ENCODE assay signal across 20 mouse cellular contexts in genomic region chr11:84797026-84797425, GRCm38 (mm10). TPM values are rescaled to one million over a fixed set of nuclear protein-coding genes. Genes with fewer than 3 reads are reported as not detected.
A peak's percentile ranks its signal among the peaks of the same experiment; 100 is the strongest.
DNase-seq lines count a peak whose midpoint lies in the region; ATAC-seq and TF ChIP-seq lines count a peak whose summit lies in the region.
"Had no signal": no experiment of that assay in that cellular context is flagged by ENCODE, and none has a peak within 500 bp of the region (broad histone marks: within the 10 kb centered on the region; RNA-seq: fewer than 3 reads in every experiment).

No protein-coding gene starts in this region.

- H3K27me3 ChIP-seq in forebrain, embryonic 12.5 days = peaks cover 59% of the 10 kb centered on the region
- no peaks in the 10 kb centered on the region for H3K27me3 ChIP-seq in forebrain, postnatal 0 days (ENCODE audit: insufficient read depth, low read length)
- H3K27me3 ChIP-seq in midbrain, embryonic 14.5 days (ENCODE audit: control insufficient read depth, insufficient read depth, low read length) = no peaks in the 10 kb centered on the region
- no peaks in the 10 kb centered on the region for H3K27me3 ChIP-seq in midbrain, embryonic 16.5 days (ENCODE audit: control insufficient read depth, insufficient read depth, low read depth, low read length)
- H3K27me3 ChIP-seq in hindbrain, embryonic 12.5 days = peaks cover 3% of the 10 kb centered on the region
- H3K27me3 ChIP-seq in neural tube, embryonic 14.5 days (ENCODE audit: control insufficient read depth, insufficient read depth, low read length) = no peaks in the 10 kb centered on the region
- H3K27me3 ChIP-seq in limb, embryonic 10.5 days (ENCODE audit: low read depth, poor library complexity, severe bottlenecking) = peaks cover 27% of the 10 kb centered on the region
- H3K27me3 ChIP-seq: intestine, embryonic 15.5 days had no signal

- DNase-seq in forebrain, postnatal 0 days = no peak
- DNase-seq in midbrain, embryonic 14.5 days = peak; percentile 60
- no peak for DNase-seq in kidney, postnatal 14 days
- no peak for DNase-seq in limb, embryonic 10.5 days (ENCODE audit: low spot score)
- DNase-seq: cerebellum, adult 8-10 months; gastrocnemius, postnatal 14 days; heart, adult 2 months; heart, postnatal 4 days; lung, adult 2 months; thymus, adult 2 months had no signal

- 0 out of 2 replicates have a peak overlapping the region, but pooled peaks have one; percentile 12 for H3K9ac ChIP-seq in forebrain, embryonic 12.5 days
- no peak overlapping the region for H3K9ac ChIP-seq in forebrain, postnatal 0 days
- no peak overlapping the region for H3K9ac ChIP-seq in midbrain, embryonic 14.5 days (replicated peaks; ENCODE audit: low read length)
- H3K9ac ChIP-seq in midbrain, embryonic 16.5 days (ENCODE audit: low read depth, low read length) = no peak overlapping the region
- H3K9ac ChIP-seq in hindbrain, embryonic 12.5 days = no peak overlapping the region
- no peak overlapping the region for H3K9ac ChIP-seq in neural tube, embryonic 14.5 days (replicated peaks; ENCODE audit: low read depth, low read length)
- H3K9ac ChIP-seq: forebrain, embryonic 13.5 days; heart, embryonic 15.5 days; intestine, embryonic 15.5 days; limb, embryonic 12.5 days; liver, embryonic 12.5 days had no signal

- H3K27ac ChIP-seq in forebrain, embryonic 12.5 days = no peak overlapping the region; the same call in 1 of the 2 replicates
- no peak overlapping the region for H3K27ac ChIP-seq in forebrain, postnatal 0 days (ENCODE audit: low read depth, low read length)
- H3K27ac ChIP-seq in midbrain, embryonic 14.5 days (replicated peaks; ENCODE audit: low read depth, low read length) = no peak overlapping the region
- no peak overlapping the region for H3K27ac ChIP-seq in midbrain, embryonic 16.5 days (ENCODE audit: low read length)
- 0 out of 2 replicates have a peak overlapping the region, but pooled peaks have one; percentile 0 for H3K27ac ChIP-seq in hindbrain, embryonic 12.5 days
- no peak overlapping the region for H3K27ac ChIP-seq in neural tube, embryonic 14.5 days (ENCODE audit: low read depth, low read length)
- H3K27ac ChIP-seq in limb, embryonic 10.5 days = no peak overlapping the region
- H3K27ac ChIP-seq: forebrain, embryonic 13.5 days; heart, adult 2 months; heart, embryonic 15.5 days; intestine, embryonic 15.5 days; limb, embryonic 12.5 days; liver, embryonic 12.5 days had no signal

- H3K9me3 ChIP-seq in forebrain, embryonic 12.5 days = no peaks in the 10 kb centered on the region
- no peaks in the 10 kb centered on the region for H3K9me3 ChIP-seq in forebrain, postnatal 0 days (ENCODE audit: low read length)
- no peaks in the 10 kb centered on the region for H3K9me3 ChIP-seq in midbrain, embryonic 14.5 days (ENCODE audit: control insufficient read depth, low read length)
- no peaks in the 10 kb centered on the region for H3K9me3 ChIP-seq in midbrain, embryonic 16.5 days (replicated peaks; ENCODE audit: control insufficient read depth, low read length, poor library complexity, severe bottlenecking)
- H3K9me3 ChIP-seq in hindbrain, embryonic 12.5 days (replicated peaks) = no peaks in the 10 kb centered on the region; the same call in 1 of the 2 replicates
- H3K9me3 ChIP-seq in neural tube, embryonic 14.5 days (ENCODE audit: control insufficient read depth, low read length) = no peaks in the 10 kb centered on the region
- no peaks in the 10 kb centered on the region; the same call in 1 of the 2 replicates for H3K9me3 ChIP-seq in limb, embryonic 10.5 days (replicated peaks)
- H3K9me3 ChIP-seq: heart, embryonic 15.5 days; intestine, embryonic 15.5 days; limb, embryonic 12.5 days; liver, embryonic 12.5 days had no signal

- TF ChIP-seq CTCF in forebrain, postnatal 0 days (IDR thresholded peaks at IDR 0.05; ENCODE audit: low read depth) = no peak

- H3K4me3 ChIP-seq in forebrain, embryonic 12.5 days (replicated peaks) = no peak overlapping the region
- H3K4me3 ChIP-seq in forebrain, postnatal 0 days (ENCODE audit: low read depth, low read length) = no peak overlapping the region
- no peak overlapping the region for H3K4me3 ChIP-seq in midbrain, embryonic 14.5 days (replicated peaks; ENCODE audit: low read depth, low read length)
- no peak overlapping the region for H3K4me3 ChIP-seq in midbrain, embryonic 16.5 days (ENCODE audit: low read depth, low read length)
- no peak overlapping the region for H3K4me3 ChIP-seq in hindbrain, embryonic 12.5 days
- no peak overlapping the region for H3K4me3 ChIP-seq in neural tube, embryonic 14.5 days (ENCODE audit: low read depth, low read length)
- H3K4me3 ChIP-seq in limb, embryonic 10.5 days = no peak overlapping the region
- H3K4me3 ChIP-seq: forebrain, embryonic 13.5 days; heart, adult 2 months; heart, embryonic 15.5 days; intestine, embryonic 15.5 days; limb, embryonic 12.5 days; liver, embryonic 12.5 days had no signal

- no peak overlapping the region for H3K4me2 ChIP-seq in forebrain, embryonic 12.5 days
- H3K4me2 ChIP-seq in forebrain, postnatal 0 days (ENCODE audit: low read depth) = no peak overlapping the region
- H3K4me2 ChIP-seq in midbrain, embryonic 14.5 days (ENCODE audit: low read length) = no peak overlapping the region
- no peak overlapping the region for H3K4me2 ChIP-seq in midbrain, embryonic 16.5 days (ENCODE audit: low read length)
- H3K4me2 ChIP-seq in hindbrain, embryonic 12.5 days (replicated peaks) = 0 out of 2 replicates have a peak overlapping the region, but pooled peaks have one; percentile 6
- H3K4me2 ChIP-seq in neural tube, embryonic 14.5 days (ENCODE audit: low read depth, low read length) = peak overlapping the region; percentile 14; the same call in 1 of the 2 replicates
- H3K4me2 ChIP-seq: forebrain, embryonic 13.5 days; heart, embryonic 15.5 days; intestine, embryonic 15.5 days; limb, embryonic 12.5 days; liver, embryonic 12.5 days had no signal

- peaks cover 15% of the 10 kb centered on the region for H3K4me1 ChIP-seq in forebrain, embryonic 12.5 days
- no peaks in the 10 kb centered on the region for H3K4me1 ChIP-seq in forebrain, postnatal 0 days (ENCODE audit: insufficient read depth)
- H3K4me1 ChIP-seq in midbrain, embryonic 14.5 days (ENCODE audit: control insufficient read depth, insufficient read depth, low read length) = peaks cover 17% of the 10 kb centered on the region; the same call in 1 of the 2 replicates
- peaks cover 4% of the 10 kb centered on the region; the same call in 1 of the 2 replicates for H3K4me1 ChIP-seq in midbrain, embryonic 16.5 days (ENCODE audit: control insufficient read depth, insufficient read depth, low read length)
- H3K4me1 ChIP-seq in hindbrain, embryonic 12.5 days = peaks cover 12% of the 10 kb centered on the region
- no peaks in the 10 kb centered on the region for H3K4me1 ChIP-seq in neural tube, embryonic 14.5 days (ENCODE audit: control insufficient read depth, insufficient read depth, low read length)
- peaks cover 20% of the 10 kb centered on the region for H3K4me1 ChIP-seq in limb, embryonic 10.5 days
- H3K4me1 ChIP-seq: liver, embryonic 12.5 days had no signal

- ATAC-seq in forebrain, embryonic 12.5 days (ENCODE audit: low FRiP score) = 0 out of 2 replicates have a peak, but pooled peaks have one; percentile 21
- no peak for ATAC-seq in forebrain, postnatal 0 days
- no peak for ATAC-seq in midbrain, embryonic 14.5 days (ENCODE audit: low FRiP score, low TSS enrichment)
- ATAC-seq in midbrain, embryonic 16.5 days = no peak
- ATAC-seq in hindbrain, embryonic 12.5 days (ENCODE audit: low FRiP score) = no peak
- ATAC-seq in neural tube, embryonic 14.5 days (ENCODE audit: low read depth) = no peak
- ATAC-seq: forebrain, embryonic 13.5 days; intestine, embryonic 15.5 days; liver, embryonic 12.5 days had no signal

- no peaks in the 10 kb centered on the region for H3K36me3 ChIP-seq in forebrain, embryonic 12.5 days (replicated peaks)
- H3K36me3 ChIP-seq in forebrain, postnatal 0 days (ENCODE audit: insufficient read depth) = no peaks in the 10 kb centered on the region
- no peaks in the 10 kb centered on the region for H3K36me3 ChIP-seq in midbrain, embryonic 14.5 days (ENCODE audit: control insufficient read depth, insufficient read depth, low read length)
- H3K36me3 ChIP-seq in midbrain, embryonic 16.5 days (ENCODE audit: control insufficient read depth, insufficient read depth, low read length) = no peaks in the 10 kb centered on the region
- no peaks in the 10 kb centered on the region for H3K36me3 ChIP-seq in hindbrain, embryonic 12.5 days
- no peaks in the 10 kb centered on the region for H3K36me3 ChIP-seq in neural tube, embryonic 14.5 days (ENCODE audit: control insufficient read depth, insufficient read depth, low read length)
- H3K36me3 ChIP-seq in limb, embryonic 10.5 days = no peaks in the 10 kb centered on the region
- H3K36me3 ChIP-seq: G1E; heart, embryonic 15.5 days; intestine, embryonic 15.5 days; limb, embryonic 12.5 days; liver, embryonic 12.5 days had no signal

- 32% methylated on average over 10 of the region's 10 CpGs for WGBS in forebrain, embryonic 12.5 days
- WGBS in forebrain, postnatal 0 days = 26% methylated on average over 10 of the region's 10 CpGs
- 25% methylated on average over 10 of the region's 10 CpGs for WGBS in midbrain, embryonic 14.5 days
- WGBS in midbrain, embryonic 16.5 days = 25% methylated on average over 10 of the region's 10 CpGs
- 26% methylated on average over 10 of the region's 10 CpGs for WGBS in hindbrain, embryonic 12.5 days
- 25% methylated on average over 10 of the region's 10 CpGs for WGBS in neural tube, embryonic 14.5 days
- WGBS in limb, embryonic 10.5 days = 49% methylated on average over 10 of the region's 10 CpGs

RNA-seq across cellular contexts. Expression of gene Mrm1, which starts 22.3 kb away (rescaled TPM):
- 10.5 and 10.7 TPM in 2 replicates for polyA plus RNA-seq in forebrain, embryonic 12.5 days (2016; fragmentation: Nextera tagmentation; extraction: Ambion mirVana)
- total RNA-seq in forebrain, postnatal 0 days (2014; rRNA removed) = 14.6 and 18.2 TPM in 2 replicates
- 12.1 and 12.8 TPM in 2 replicates for polyA plus RNA-seq in forebrain, postnatal 0 days (2015; fragmentation: Nextera tagmentation; extraction: Ambion mirVana)
- 8.5 and 11.9 TPM in 2 replicates for polyA plus RNA-seq in midbrain, embryonic 14.5 days (2014; fragmentation: Nextera tagmentation; extraction: Ambion mirVana)
- polyA plus RNA-seq in midbrain, embryonic 16.5 days (2015; fragmentation: Nextera tagmentation; extraction: Ambion mirVana) = 12.8 and 18.5 TPM in 2 replicates
- polyA plus RNA-seq in hindbrain, embryonic 12.5 days (2016; fragmentation: Nextera tagmentation; extraction: Ambion mirVana) = 7.9 and 11.0 TPM in 2 replicates
- 13.3 and 13.5 TPM in 2 replicates for polyA plus RNA-seq in neural tube, embryonic 14.5 days (2014; fragmentation: Nextera tagmentation; extraction: Ambion mirVana)
- polyA plus RNA-seq in limb, embryonic 10.5 days (2016; fragmentation: Nextera tagmentation; extraction: Ambion mirVana) = 8.3 and 9.4 TPM in 2 replicates

RNA-seq across cellular contexts. Expression of gene Dhrs11, which starts 31.8 kb away (rescaled TPM):
- polyA plus RNA-seq in forebrain, embryonic 12.5 days (2016; fragmentation: Nextera tagmentation; extraction: Ambion mirVana) = 4.8 and 5.8 TPM in 2 replicates
- 4.8 and 8.3 TPM in 2 replicates for total RNA-seq in forebrain, postnatal 0 days (2014; rRNA removed)
- polyA plus RNA-seq in forebrain, postnatal 0 days (2015; fragmentation: Nextera tagmentation; extraction: Ambion mirVana) = 7.8 TPM in 2 replicates
- 5.8 and 6.7 TPM in 2 replicates for polyA plus RNA-seq in midbrain, embryonic 14.5 days (2014; fragmentation: Nextera tagmentation; extraction: Ambion mirVana)
- 8.8 and 9.0 TPM in 2 replicates for polyA plus RNA-seq in midbrain, embryonic 16.5 days (2015; fragmentation: Nextera tagmentation; extraction: Ambion mirVana)
- polyA plus RNA-seq in hindbrain, embryonic 12.5 days (2016; fragmentation: Nextera tagmentation; extraction: Ambion mirVana) = 9.1 and 11.4 TPM in 2 replicates
- 7.9 and 9.9 TPM in 2 replicates for polyA plus RNA-seq in neural tube, embryonic 14.5 days (2014; fragmentation: Nextera tagmentation; extraction: Ambion mirVana)
- polyA plus RNA-seq in limb, embryonic 10.5 days (2016; fragmentation: Nextera tagmentation; extraction: Ambion mirVana) = 12.6 and 14.2 TPM in 2 replicates

Comparison
In these comparisons a context has a peak if more than half of its experiments do, and no peak if none do; other contexts are left out.
1. H3K4me2 ChIP-seq: peak in hindbrain, embryonic 12.5 days (single experiment) and neural tube, embryonic 14.5 days (single experiment); none in forebrain, embryonic 12.5 days (single experiment), forebrain, postnatal 0 days (single experiment), midbrain, embryonic 14.5 days (single experiment) and midbrain, embryonic 16.5 days (single experiment).